Mouse (Mus musculus) embryonic facial prominence, embryonic 15.5 days (tissue): ENCODE measurements around the gene Uts2r. TPM values are rescaled to one million over a fixed set of nuclear protein-coding genes. Genes with fewer than 3 reads are reported as not detected.

Experiments
- ATAC-seq: fragments of 200-750 bp; cut with Nextera tagmentation; 2 replicates; pipeline ENCODE4 v1.8.0; 2017; ENCODE audit warnings: low read depth, moderate TSS enrichment; ENCODE audit not compliant: insufficient number of reproducible peaks, low FRiP score, low TSS enrichment
- H3K27ac ChIP-seq: fragments of 300-500 bp; sonication (generic); replicated peaks from 2 replicates; pipeline ENCODE4 v1.5.1; 2015; ENCODE audit warnings: mild to moderate bottlenecking, inconsistent platforms
- H3K27me3 ChIP-seq: fragments of 300-500 bp; sonication (generic); 2 replicates; pipeline ENCODE4 v1.6.1; 2015; ENCODE audit warnings: inconsistent platforms
- H3K36me3 ChIP-seq: fragments of 300-500 bp; sonication (generic); 2 replicates; pipeline ENCODE4 v1.6.1; 2015; ENCODE audit warnings: mild to moderate bottlenecking, inconsistent platforms
- H3K4me1 ChIP-seq: fragments of 300-500 bp; sonication (generic); 2 replicates; pipeline ENCODE4 v1.6.1; 2015; ENCODE audit warnings: inconsistent platforms
- H3K4me2 ChIP-seq: fragments of 300-500 bp; sonication (generic); replicated peaks from 2 replicates; pipeline ENCODE4 v1.6.1; 2015; ENCODE audit warnings: mild to moderate bottlenecking, inconsistent platforms
- H3K4me3 ChIP-seq: fragments of 300-500 bp; sonication (generic); replicated peaks from 2 replicates; pipeline ENCODE4 v1.5.1; 2015; ENCODE audit warnings: mild to moderate bottlenecking, inconsistent platforms
- H3K9ac ChIP-seq: fragments of 300-500 bp; sonication (generic); 2 replicates; pipeline ENCODE4 v1.6.1; 2015; ENCODE audit warnings: inconsistent platforms
- H3K9me3 ChIP-seq: fragments of 300-500 bp; sonication (generic); replicated peaks from 2 replicates; pipeline ENCODE4 v1.6.1; 2016; ENCODE audit warnings: inconsistent platforms
- WGBS: fragments of 180-500 bp; shearing (Covaris S2); methylation state at CpG from one replicate; pipeline ENCODE4 v1.1.7; 2015; 5-methylcytosine and 5-hydroxymethylcytosine counted together
- polyA plus RNA-seq: library from polyadenylated mRNA; unstranded; fragments of >200 nt; fragmentation: Nextera tagmentation; extraction: Ambion mirVana; gene quantifications from 2 replicates; pipeline ENCODE4 v1.2.1, GENCODE M21; 2015

Gene Uts2r
- 0.71 and 0.72 TPM in 2 replicates for polyA plus RNA-seq

DNA sequence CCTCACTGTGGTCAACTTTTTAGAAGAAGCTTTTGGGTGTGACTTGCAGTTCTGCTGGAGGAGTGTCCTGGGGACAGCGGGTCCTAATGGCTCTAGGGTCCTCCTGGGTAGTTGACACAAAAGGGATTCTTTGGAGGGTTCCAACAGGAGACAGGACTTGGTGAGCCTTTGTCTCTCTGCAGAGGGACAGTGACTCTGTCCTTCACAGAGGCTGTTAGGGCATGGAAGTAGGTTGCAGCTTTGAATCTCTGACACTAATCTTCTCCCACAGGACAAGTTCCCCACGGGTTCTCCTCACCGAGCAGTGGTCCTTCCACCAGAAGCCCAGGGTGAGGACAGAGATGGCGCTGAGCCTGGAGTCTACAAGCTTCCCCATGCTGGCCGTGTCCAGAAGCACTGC, at the start of gene Uts2r:
Uts2r (plus strand) TSS at position 301 of the 400 bp plus-strand sequence.
- Histone ChIP-seq H3K27me3 (peaks cover 32% of the 10 kb centered on the region), H3K36me3 (no peaks in the 10 kb centered on the region), H3K4me2 (no peak within 1 kb of the TSS), H3K4me3 (no peak within 1 kb of the TSS), H3K4me1 (peaks cover 10% of the 10 kb centered on the region), H3K27ac (no peak within 1 kb of the TSS), H3K9me3 (no peaks in the 10 kb centered on the region), H3K9ac (no peak within 1 kb of the TSS)
- no peak for ATAC-seq
- WGBS = 83% methylated on average over 5 of the region's 5 CpGs

DNA sequence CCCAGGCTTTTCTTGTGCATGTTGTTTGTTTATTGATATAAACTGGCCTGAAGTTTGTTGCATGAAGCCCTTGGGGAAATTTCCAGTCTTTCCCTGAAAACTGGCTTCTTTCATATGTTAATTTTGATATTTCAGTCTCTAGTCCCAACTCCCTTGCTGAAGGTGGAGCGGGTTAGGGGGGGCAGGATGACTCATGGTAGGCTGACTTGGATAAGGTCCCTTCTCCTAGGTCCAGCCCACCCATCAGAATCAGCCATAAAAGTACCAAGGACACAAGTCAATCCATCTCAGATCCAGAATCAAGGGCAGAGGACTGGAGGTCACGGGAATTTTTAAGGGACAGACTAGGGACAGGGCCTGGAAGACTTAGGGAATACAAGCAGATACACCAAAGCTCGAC, 49.0 kb upstream of the Uts2r start:
- Histone ChIP-seq H3K27me3 (no peaks in the 10 kb centered on the region), H3K4me2 (no peak overlapping the region), H3K9ac (no peak overlapping the region), H3K27ac (no peak overlapping the region), H3K36me3 (no peaks in the 10 kb centered on the region), H3K4me1 (peaks cover 6% of the 10 kb centered on the region; the same call in 1 of the 2 replicates), H3K9me3 (no peaks in the 10 kb centered on the region), H3K4me3 (no peak overlapping the region)
- WGBS = 88% methylated on average over 3 of the region's 3 CpGs
- no peak for ATAC-seq

- Histone ChIP-seq H3K27ac (no peak overlapping the region), H3K36me3 (no peaks in the 10 kb centered on the region), H3K9me3 (no peaks in the 10 kb centered on the region), H3K4me1 (peaks cover 6% of the 10 kb centered on the region; the same call in 1 of the 2 replicates), H3K9ac (no peak overlapping the region), H3K27me3 (no peaks in the 10 kb centered on the region), H3K4me3 (no peak overlapping the region), H3K4me2 (no peak overlapping the region)
- ATAC-seq = no peak
- WGBS = 71% methylated on average over 1 of the region's 1 CpGs
Measured at GRCm38 (mm10) chr11:121111601-121112000, 48.5 kb upstream of the Uts2r start.

GRCm38 (mm10) chr11:121112091-121112775, 47.8 kb upstream of the Uts2r start:
- H3K9ac ChIP-seq = no peak overlapping the region
- no peaks in the 10 kb centered on the region for H3K9me3 ChIP-seq
- 64% methylated on average over 5 of the region's 5 CpGs for WGBS
- H3K27ac ChIP-seq = no peak overlapping the region
- H3K4me1 ChIP-seq = peaks cover 6% of the 10 kb centered on the region; the same call in 1 of the 2 replicates
- H3K27me3 ChIP-seq = no peaks in the 10 kb centered on the region
- no peak overlapping the region for H3K4me2 ChIP-seq
- H3K4me3 ChIP-seq = no peak overlapping the region
- no peaks in the 10 kb centered on the region for H3K36me3 ChIP-seq
- no peak for ATAC-seq

GRCm38 (mm10) chr11:121118106-121118505, 42.0 kb upstream of the Uts2r start:
- H3K4me3 ChIP-seq = no peak overlapping the region
- H3K27me3 ChIP-seq = no peaks in the 10 kb centered on the region
- no peak overlapping the region for H3K27ac ChIP-seq
- H3K4me2 ChIP-seq = no peak overlapping the region
- no peak overlapping the region for H3K9ac ChIP-seq
- no peaks in the 10 kb centered on the region for H3K9me3 ChIP-seq
- H3K4me1 ChIP-seq = no peaks in the 10 kb centered on the region
- WGBS = 94% methylated on average over 18 of the region's 18 CpGs
- H3K36me3 ChIP-seq = no peaks in the 10 kb centered on the region
- no peak for ATAC-seq

- H3K9me3 ChIP-seq = no peaks in the 10 kb centered on the region
- no peak within 1 kb of the TSS for H3K4me3 ChIP-seq
- H3K36me3 ChIP-seq = no peaks in the 10 kb centered on the region
- H3K4me2 ChIP-seq = no peak within 1 kb of the TSS
- H3K27ac ChIP-seq = no peak within 1 kb of the TSS
- H3K9ac ChIP-seq = no peak within 1 kb of the TSS
- H3K27me3 ChIP-seq = no peaks in the 10 kb centered on the region
- WGBS = 80% methylated on average over 3 of the region's 3 CpGs
- no peaks in the 10 kb centered on the region for H3K4me1 ChIP-seq
- no peak for ATAC-seq
Measured at GRCm38 (mm10) chr11:121118577-121118976, 41.5 kb upstream of the Uts2r start, which contains the start of gene Tex19.2. TSS of gene Tex19.2 (minus strand) at chr11:121118677.

GRCm38 (mm10) chr11:121121151-121121550, 38.9 kb upstream of the Uts2r start:
- 79% methylated on average over 3 of the region's 3 CpGs for WGBS
- H3K4me3 ChIP-seq = no peak overlapping the region
- no peaks in the 10 kb centered on the region for H3K9me3 ChIP-seq
- no peaks in the 10 kb centered on the region for H3K36me3 ChIP-seq
- ATAC-seq = no peak
- H3K27me3 ChIP-seq = no peaks in the 10 kb centered on the region
- no peak overlapping the region for H3K9ac ChIP-seq
- no peaks in the 10 kb centered on the region for H3K4me1 ChIP-seq
- no peak overlapping the region for H3K4me2 ChIP-seq
- no peak overlapping the region for H3K27ac ChIP-seq

GRCm38 (mm10) chr11:121122024-121122670, 37.9 kb upstream of the Uts2r start:
- no peak for ATAC-seq
- Histone ChIP-seq H3K4me1 (no peaks in the 10 kb centered on the region), H3K27me3 (no peaks in the 10 kb centered on the region), H3K9ac (no peak overlapping the region), H3K9me3 (no peaks in the 10 kb centered on the region), H3K27ac (no peak overlapping the region), H3K4me2 (no peak overlapping the region), H3K36me3 (no peaks in the 10 kb centered on the region), H3K4me3 (no peak overlapping the region)
- 76% methylated on average over 2 of the region's 2 CpGs for WGBS

- Histone ChIP-seq H3K9me3 (no peaks in the 10 kb centered on the region), H3K4me2 (no peak overlapping the region)
- 83% methylated on average over 4 of the region's 4 CpGs for WGBS
Measured at GRCm38 (mm10) chr11:121123438-121123837, 36.6 kb upstream of the Uts2r start.

GRCm38 (mm10) chr11:121125522-121126172, 34.4 kb upstream of the Uts2r start:
- no peak overlapping the region for H3K9ac ChIP-seq
- no peak overlapping the region for H3K27ac ChIP-seq
- no peak overlapping the region for H3K4me3 ChIP-seq
- no peak overlapping the region for H3K4me2 ChIP-seq
- 83% methylated on average over 3 of the region's 3 CpGs for WGBS
- no peak for ATAC-seq
- no peaks in the 10 kb centered on the region for H3K9me3 ChIP-seq
- H3K27me3 ChIP-seq = no peaks in the 10 kb centered on the region
- H3K4me1 ChIP-seq = no peaks in the 10 kb centered on the region
- H3K36me3 ChIP-seq = no peaks in the 10 kb centered on the region

More at GRCm38 (mm10) chr11:121123438-121123837, 36.6 kb upstream of the Uts2r start:
- H3K36me3 ChIP-seq = no peaks in the 10 kb centered on the region
- no peak overlapping the region for H3K27ac ChIP-seq
- H3K4me1 ChIP-seq = no peaks in the 10 kb centered on the region
- no peak overlapping the region for H3K4me3 ChIP-seq
- no peaks in the 10 kb centered on the region for H3K27me3 ChIP-seq
- no peak for ATAC-seq
- no peak overlapping the region for H3K9ac ChIP-seq

- Histone ChIP-seq H3K9ac (no peak overlapping the region), H3K36me3 (no peaks in the 10 kb centered on the region), H3K9me3 (no peaks in the 10 kb centered on the region), H3K4me2 (no peak overlapping the region), H3K4me1 (no peaks in the 10 kb centered on the region), H3K4me3 (no peak overlapping the region), H3K27ac (no peak overlapping the region), H3K27me3 (no peaks in the 10 kb centered on the region)
- 74% methylated on average over 1 of the region's 1 CpGs for WGBS
- ATAC-seq = no peak
Measured at GRCm38 (mm10) chr11:121126395-121126794, 33.7 kb upstream of the Uts2r start.
